Mouse (Mus musculus) erythroblast, embryonic 14.5 days (primary cell): ENCODE data around the gene Scn5a.

ENCODE experiments used
- GATA1 ChIP-seq: IDR thresholded peaks from 2 replicates; pipeline ENCODE4 v1.6.1; 2012; ENCODE audit warnings: low read length, inconsistent platforms, mixed read lengths
- TAL1 ChIP-seq: IDR thresholded peaks from 3 replicates; pipeline ENCODE4 v1.6.1; 2012; ENCODE audit warnings: low read length, inconsistent platforms, mixed read lengths

- TF ChIP-seq TAL1 (no peak), GATA1 (no peak)
Measured at GRCm38 (mm10) chr9:119438065-119438464, 140.8 kb downstream of the Scn5a start.
